Mouse (Mus musculus) kidney, adult 2 months (tissue): ENCODE measurements at regions not wholly inside any gene's neighbourhood (a gene's known extent, or its start where the extent isn't known, plus 50 kb on each side); places are given as distances from the start of the nearest gene placed in this dataset.

Experiments
- DNase-seq: peaks from one replicate; pipeline ENCODE4 v3.0.0; 2021
- H3K27ac ChIP-seq: fragments of 200-500 bp; 2 replicates; pipeline ENCODE4 v1.5.1; 2012; ENCODE audit warnings: low read depth, low read length, control low read depth, inconsistent platforms; ENCODE audit not compliant: insufficient read depth
- H3K27me3 ChIP-seq: fragments of 200-500 bp; replicated peaks from 2 replicates; pipeline ENCODE4 v1.6.1; 2012; ENCODE audit warnings: mild to moderate bottlenecking, moderate library complexity, low read length, inconsistent platforms; ENCODE audit not compliant: control insufficient read depth, insufficient read depth
- H3K36me3 ChIP-seq: fragments of 200-500 bp; 2 replicates; pipeline ENCODE4 v1.6.1; 2012; ENCODE audit warnings: mild to moderate bottlenecking, moderate library complexity, low read length, inconsistent platforms; ENCODE audit not compliant: control insufficient read depth, insufficient read depth
- H3K4me1 ChIP-seq: fragments of 200-500 bp; 2 replicates; pipeline ENCODE4 v1.6.1; 2011; ENCODE audit warnings: low read length; ENCODE audit not compliant: control insufficient read depth, insufficient read depth
- H3K4me3 ChIP-seq: fragments of 200-500 bp; 2 replicates; pipeline ENCODE4 v1.5.1; 2011; ENCODE audit warnings: mild to moderate bottlenecking, low read depth, low read length, control low read depth; ENCODE audit not compliant: insufficient read depth
- CTCF ChIP-seq: fragments of 200-500 bp; conservative IDR thresholded peaks from 2 replicates; pipeline ENCODE4 v1.5.1; 2011; ENCODE audit warnings: low read depth, mild to moderate bottlenecking, control low read depth, low read length, moderate library complexity, mixed read lengths; ENCODE audit not compliant: insufficient read depth, insufficient read length
- POLR2A ChIP-seq: fragments of 200-500 bp; IDR thresholded peaks from one replicate; pipeline ENCODE4 v1.6.1; 2011; ENCODE audit warnings: low read depth, low read length, control low read depth
- WGBS: fragments of 180-500 bp; shearing (Covaris S2); methylation state at CpG from one replicate; pipeline ENCODE4 v1.1.7; 2018; 5-methylcytosine and 5-hydroxymethylcytosine counted together

DNA sequence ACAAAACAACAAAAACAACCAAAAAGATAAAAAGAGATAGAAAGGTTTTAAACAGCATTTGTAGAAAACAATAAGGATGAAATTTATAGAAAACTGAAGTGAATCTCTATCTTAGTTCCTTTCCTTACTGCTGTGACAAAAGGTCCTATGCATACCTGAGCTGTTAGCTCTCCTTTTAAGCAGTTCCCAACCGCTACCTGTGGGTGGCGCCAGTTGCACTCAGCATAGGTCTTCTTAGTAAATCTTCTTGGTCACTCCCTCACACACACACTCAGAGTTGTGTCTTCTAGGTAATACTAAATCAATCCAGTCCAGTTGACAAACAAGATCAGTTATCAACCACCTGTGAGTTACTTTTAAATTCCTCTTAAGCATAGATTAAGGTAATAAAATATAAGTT lies 355.5 kb upstream of the Prkcq start:
- Histone ChIP-seq H3K4me3 (no peak overlapping the region), H3K36me3 (no peaks in the 10 kb centered on the region), H3K4me1 (no peaks in the 10 kb centered on the region), H3K27ac (no peak overlapping the region), H3K27me3 (no peaks in the 10 kb centered on the region)
- no peak for DNase-seq
- TF ChIP-seq POLR2A (no peak), CTCF (peak; percentile 54)
- 35% methylated on average over 2 of the region's 2 CpGs for WGBS

- H3K4me1 ChIP-seq: peaks cover 6% of the 10 kb centered on the region; the same call in 1 of the 2 replicates
- no peak overlapping the region for H3K27ac ChIP-seq
- peak overlapping the region; percentile 46 for H3K4me3 ChIP-seq
- 28% methylated on average over 29 of the region's 29 CpGs for WGBS
- TF ChIP-seq CTCF (peak; percentile 81), POLR2A (no peak)
- no peaks in the 10 kb centered on the region; the same call in 1 of the 2 replicates for H3K27me3 ChIP-seq
- H3K36me3 ChIP-seq: no peaks in the 10 kb centered on the region
- DNase-seq: peak; percentile 49
Measured at GRCm38 (mm10) chr2:10825278-10826133, 346.4 kb upstream of the Prkcq start.

DNA sequence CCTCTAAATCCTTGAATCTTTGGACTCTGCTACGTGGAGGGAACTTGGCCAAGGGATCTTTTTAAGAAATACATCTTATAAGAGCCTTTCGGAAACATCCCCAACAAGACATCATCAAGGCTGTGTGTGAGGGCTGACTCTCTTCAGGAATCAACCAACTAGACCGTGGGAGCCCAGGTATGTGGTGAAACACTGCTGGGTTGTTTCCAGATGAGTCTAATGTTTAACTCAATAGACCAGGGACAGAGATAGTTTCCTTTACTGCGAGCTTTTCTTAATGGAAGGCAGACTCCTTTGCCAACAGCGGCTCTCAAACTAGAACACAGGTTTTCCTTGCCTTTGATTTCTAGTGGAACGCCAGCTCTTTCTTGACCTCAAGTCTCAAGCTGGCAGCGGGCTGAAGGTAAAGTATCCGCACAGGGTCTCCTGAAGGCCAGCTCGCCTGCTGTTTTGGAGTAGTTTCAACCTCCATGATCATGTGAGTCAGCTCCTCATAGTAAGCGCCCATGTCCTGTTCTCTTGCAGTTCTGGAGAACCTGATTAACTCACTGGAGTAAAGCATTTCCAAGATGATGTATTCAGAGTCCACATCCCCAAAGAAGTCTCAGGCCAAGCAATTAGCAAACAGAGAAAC lies 345.7 kb upstream of the Prkcq start:
- Histone ChIP-seq H3K27ac (no peak overlapping the region), H3K4me1 (peaks cover 6% of the 10 kb centered on the region; the same call in 1 of the 2 replicates), H3K36me3 (no peaks in the 10 kb centered on the region), H3K27me3 (no peaks in the 10 kb centered on the region; the same call in 1 of the 2 replicates), H3K4me3 (peak overlapping the region; percentile 20; the same call in 1 of the 2 replicates)
- no peak for TF ChIP-seq POLR2A
- no peak for TF ChIP-seq CTCF
- 38% methylated on average over 10 of the region's 10 CpGs for WGBS
- peak; percentile 83 for DNase-seq

- TF ChIP-seq CTCF: no peak
- no peak for TF ChIP-seq POLR2A
Measured at GRCm38 (mm10) chr2:10839976-10840375, 331.9 kb upstream of the Prkcq start.

GRCm38 (mm10) chr2:10861654-10862292 lies 310.1 kb upstream of the Prkcq start:
- Histone ChIP-seq H3K4me3 (no peak overlapping the region), H3K27ac (no peak overlapping the region), H3K36me3 (no peaks in the 10 kb centered on the region), H3K27me3 (no peaks in the 10 kb centered on the region), H3K4me1 (no peaks in the 10 kb centered on the region)
- whole genome bisulfite sequencing: 86% methylated on average over 8 of the region's 8 CpGs
- DNase-seq: no peak
- TF ChIP-seq CTCF: no peak
- no peak for TF ChIP-seq POLR2A

More at GRCm38 (mm10) chr2:10839976-10840375, 331.9 kb upstream of the Prkcq start:
- DNase-seq: no peak
- Histone ChIP-seq H3K27ac (no peak overlapping the region), H3K27me3 (no peaks in the 10 kb centered on the region), H3K36me3 (no peaks in the 10 kb centered on the region), H3K4me3 (no peak overlapping the region), H3K4me1 (no peaks in the 10 kb centered on the region)
- 41% methylated on average over 5 of the region's 5 CpGs for WGBS

GRCm38 (mm10) chr2:10864451-10864850 lies 307.5 kb upstream of the Prkcq start:
- TF ChIP-seq POLR2A (no peak), CTCF (no peak)
- 89% methylated on average over 2 of the region's 2 CpGs for WGBS

More at GRCm38 (mm10) chr2:10864451-10864850, 307.5 kb upstream of the Prkcq start:
- DNase-seq: no peak
- no peak overlapping the region for H3K4me3 ChIP-seq
- H3K27me3 ChIP-seq: no peaks in the 10 kb centered on the region
- no peaks in the 10 kb centered on the region for H3K36me3 ChIP-seq
- no peak overlapping the region for H3K27ac ChIP-seq
- no peaks in the 10 kb centered on the region for H3K4me1 ChIP-seq
